Mouse (Mus musculus): ENCODE measurements at regions not wholly inside any gene's neighbourhood (a gene's known extent, or its start where the extent isn't known, plus 50 kb on each side); places are given as distances from the start of the nearest gene placed in this dataset.

DNA sequence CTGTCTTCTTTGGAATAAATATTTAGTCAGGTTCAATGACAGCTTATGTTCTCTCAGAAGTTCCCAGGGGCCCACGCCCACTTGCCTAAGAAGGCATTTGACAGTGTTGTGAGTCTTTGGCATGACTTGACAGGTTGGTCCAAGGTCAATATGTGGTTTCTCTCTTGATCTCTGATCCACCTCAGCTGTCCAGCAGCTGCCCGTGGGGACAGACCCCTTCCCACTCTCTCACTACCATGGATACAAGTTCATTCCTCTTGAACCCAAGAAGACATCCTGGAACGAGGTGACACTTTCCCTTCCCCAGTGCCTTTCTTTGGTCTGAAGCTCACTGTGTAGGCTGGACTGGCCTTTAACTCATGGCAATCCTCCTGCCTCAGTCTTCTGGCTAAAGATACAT is 145.0 kb upstream of the Lef1 start:
- ATAC-seq (ENCODE audit: low FRiP score) (no peak), DNase-seq (ENCODE audit: low spot score) (no peak)
- H3K4me1 ChIP-seq (replicated peaks; ENCODE audit: control insufficient read depth, insufficient read depth, low read length) = peaks cover 4% of the 10 kb centered on the region
- no peaks in the 10 kb centered on the region for H3K9me3 ChIP-seq (ENCODE audit: control insufficient read depth, low read length)
- WGBS = 80% methylated on average over 3 of the region's 3 CpGs
- H3K9ac ChIP-seq (ENCODE audit: low read depth, low read length) = no peak overlapping the region
- H3K36me3 ChIP-seq (ENCODE audit: control insufficient read depth, insufficient read depth, low read length) = no peaks in the 10 kb centered on the region
- H3K4me2 ChIP-seq (replicated peaks; ENCODE audit: low read depth, low read length) = no peak overlapping the region
- no peak overlapping the region for H3K27ac ChIP-seq (ENCODE audit: low read depth, low read length)
- H3K27me3 ChIP-seq (ENCODE audit: control insufficient read depth, insufficient read depth, low read length) = no peaks in the 10 kb centered on the region
- no peak overlapping the region for H3K4me3 ChIP-seq (ENCODE audit: low read depth, low read length)

GRCm38 (mm10) chr3:130964088-130964487 is 146.2 kb upstream of the Lef1 start:
- peaks cover 4% of the 10 kb centered on the region for H3K4me1 ChIP-seq (replicated peaks; ENCODE audit: control insufficient read depth, insufficient read depth, low read length)
- ATAC-seq (ENCODE audit: low FRiP score) (no peak), DNase-seq (ENCODE audit: low spot score) (no peak)
- H3K27ac ChIP-seq (ENCODE audit: low read depth, low read length) = no peak overlapping the region
- H3K4me2 ChIP-seq (replicated peaks; ENCODE audit: low read depth, low read length) = no peak overlapping the region
- no peaks in the 10 kb centered on the region for H3K36me3 ChIP-seq (ENCODE audit: control insufficient read depth, insufficient read depth, low read length)
- H3K9ac ChIP-seq (ENCODE audit: low read depth, low read length) = no peak overlapping the region
- 89% methylated on average over 6 of the region's 6 CpGs for WGBS
- H3K4me3 ChIP-seq (ENCODE audit: low read depth, low read length) = no peak overlapping the region
- H3K27me3 ChIP-seq (ENCODE audit: control insufficient read depth, insufficient read depth, low read length) = no peaks in the 10 kb centered on the region
- no peaks in the 10 kb centered on the region for H3K9me3 ChIP-seq (ENCODE audit: control insufficient read depth, low read length)

GRCm38 (mm10) chr3:130963625-130964024 is 146.6 kb upstream of the Lef1 start:
- Histone ChIP-seq H3K36me3 (ENCODE audit: control insufficient read depth, insufficient read depth, low read length) (no peaks in the 10 kb centered on the region), H3K9me3 (ENCODE audit: control insufficient read depth, low read length) (no peaks in the 10 kb centered on the region), H3K27me3 (ENCODE audit: control insufficient read depth, insufficient read depth, low read length) (no peaks in the 10 kb centered on the region), H3K27ac (ENCODE audit: low read depth, low read length) (no peak overlapping the region), H3K4me1 (replicated peaks; ENCODE audit: control insufficient read depth, insufficient read depth, low read length) (peaks cover 4% of the 10 kb centered on the region), H3K9ac (ENCODE audit: low read depth, low read length) (no peak overlapping the region), H3K4me3 (ENCODE audit: low read depth, low read length) (no peak overlapping the region), H3K4me2 (replicated peaks; ENCODE audit: low read depth, low read length) (peak overlapping the region; percentile 30)
- 35% methylated on average over 11 of the region's 11 CpGs for WGBS
- ATAC-seq (ENCODE audit: low FRiP score) (peak; percentile 60; the same call in 1 of the 2 replicates), DNase-seq (ENCODE audit: low spot score) (peak; percentile 53)

DNA sequence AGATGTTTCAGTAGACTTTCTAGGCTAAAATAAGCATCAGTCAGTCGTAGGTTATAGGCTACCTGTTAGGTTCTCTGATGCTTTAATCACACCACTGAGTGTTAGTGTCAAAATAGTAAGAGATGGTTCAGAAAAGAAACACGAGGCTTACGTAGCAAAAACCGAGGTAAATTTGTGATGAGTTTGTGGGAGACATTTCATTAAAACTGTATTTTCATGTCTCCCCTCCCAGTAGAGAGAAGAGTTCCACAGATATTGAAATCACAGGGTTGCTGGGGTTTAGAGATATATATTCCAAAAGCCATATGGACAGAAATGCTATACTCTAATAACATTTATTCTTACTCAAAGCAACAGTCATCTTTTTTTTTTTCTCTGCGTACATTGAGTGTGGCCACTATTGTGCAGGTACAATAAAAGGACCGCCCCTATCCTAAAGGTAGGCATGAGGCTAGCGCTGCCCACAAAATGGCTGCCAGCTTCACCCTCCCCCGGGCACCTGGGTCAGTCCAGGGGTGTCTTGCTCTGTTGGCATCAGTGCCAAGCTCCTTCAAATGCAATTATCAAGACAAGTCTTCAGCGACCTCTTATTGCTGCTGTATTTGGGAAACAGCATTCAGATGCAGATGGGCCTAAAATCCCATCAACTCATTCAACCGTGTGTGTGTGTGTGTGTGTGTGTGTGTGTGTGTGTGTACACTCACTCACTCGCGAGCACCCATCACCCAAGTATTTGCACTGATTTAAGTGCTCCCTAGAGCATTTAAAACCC is 147.4 kb upstream of the Lef1 start:
- Histone ChIP-seq H3K4me2 (replicated peaks; ENCODE audit: low read depth, low read length) (peak overlapping the region; percentile 30; the same call in 1 of the 2 replicates), H3K4me3 (ENCODE audit: low read depth, low read length) (no peak overlapping the region), H3K9me3 (ENCODE audit: control insufficient read depth, low read length) (no peaks in the 10 kb centered on the region), H3K9ac (ENCODE audit: low read depth, low read length) (no peak overlapping the region), H3K27me3 (ENCODE audit: control insufficient read depth, insufficient read depth, low read length) (no peaks in the 10 kb centered on the region), H3K36me3 (ENCODE audit: control insufficient read depth, insufficient read depth, low read length) (no peaks in the 10 kb centered on the region), H3K4me1 (replicated peaks; ENCODE audit: control insufficient read depth, insufficient read depth, low read length) (peaks cover 4% of the 10 kb centered on the region), H3K27ac (ENCODE audit: low read depth, low read length) (no peak overlapping the region)
- ATAC-seq (ENCODE audit: low FRiP score) (peak; percentile 53), DNase-seq (ENCODE audit: low spot score) (peak; percentile 37)
- WGBS = 56% methylated on average over 12 of the region's 12 CpGs

GRCm38 (mm10) chr3:130962151-130962633 is 148.1 kb upstream of the Lef1 start:
- ATAC-seq (ENCODE audit: low FRiP score) = peak; percentile 30
- Histone ChIP-seq H3K4me2 (replicated peaks; ENCODE audit: low read depth, low read length) (peak overlapping the region; percentile 25), H3K27ac (ENCODE audit: low read depth, low read length) (peak overlapping the region; percentile 14; the same call in 1 of the 2 replicates), H3K4me3 (ENCODE audit: low read depth, low read length) (no peak overlapping the region), H3K27me3 (ENCODE audit: control insufficient read depth, insufficient read depth, low read length) (no peaks in the 10 kb centered on the region), H3K36me3 (ENCODE audit: control insufficient read depth, insufficient read depth, low read length) (no peaks in the 10 kb centered on the region), H3K9me3 (ENCODE audit: control insufficient read depth, low read length) (no peaks in the 10 kb centered on the region), H3K9ac (ENCODE audit: low read depth, low read length) (no peak overlapping the region), H3K4me1 (replicated peaks; ENCODE audit: control insufficient read depth, insufficient read depth, low read length) (peaks cover 4% of the 10 kb centered on the region)
- peak; percentile 51 for DNase-seq (ENCODE audit: low spot score)
- 14% methylated on average over 14 of the region's 14 CpGs for WGBS

- ATAC-seq (ENCODE audit: low FRiP score) = peak; percentile 44; the same call in 1 of the 2 replicates
- Histone ChIP-seq H3K4me2 (replicated peaks; ENCODE audit: low read depth, low read length) (no peak overlapping the region), H3K4me3 (ENCODE audit: low read depth, low read length) (no peak overlapping the region), H3K27ac (ENCODE audit: low read depth, low read length) (0 out of 2 replicates have a peak overlapping the region, but pooled peaks have one; percentile 14), H3K36me3 (ENCODE audit: control insufficient read depth, insufficient read depth, low read length) (no peaks in the 10 kb centered on the region), H3K9ac (ENCODE audit: low read depth, low read length) (no peak overlapping the region), H3K4me1 (replicated peaks; ENCODE audit: control insufficient read depth, insufficient read depth, low read length) (peaks cover 4% of the 10 kb centered on the region), H3K27me3 (ENCODE audit: control insufficient read depth, insufficient read depth, low read length) (no peaks in the 10 kb centered on the region), H3K9me3 (ENCODE audit: control insufficient read depth, low read length) (no peaks in the 10 kb centered on the region)
- DNase-seq (ENCODE audit: low spot score) = no peak
- 39% methylated on average over 6 of the region's 6 CpGs for WGBS
Observed at GRCm38 (mm10) chr3:130961704-130962103, 148.6 kb upstream of the Lef1 start.

GRCm38 (mm10) chr3:130955958-130956357 is 154.3 kb upstream of the Lef1 start:
- H3K4me2 ChIP-seq (replicated peaks; ENCODE audit: low read depth, low read length) = no peak overlapping the region
- ATAC-seq (ENCODE audit: low FRiP score) = no peak
- H3K36me3 ChIP-seq (ENCODE audit: control insufficient read depth, insufficient read depth, low read length) = no peaks in the 10 kb centered on the region
- H3K9ac ChIP-seq (ENCODE audit: low read depth, low read length) = no peak overlapping the region
- H3K9me3 ChIP-seq (ENCODE audit: control insufficient read depth, low read length) = no peaks in the 10 kb centered on the region
- no peaks in the 10 kb centered on the region for H3K4me1 ChIP-seq (replicated peaks; ENCODE audit: control insufficient read depth, insufficient read depth, low read length)
- no peaks in the 10 kb centered on the region for H3K27me3 ChIP-seq (ENCODE audit: control insufficient read depth, insufficient read depth, low read length)
- WGBS = 89% methylated on average over 4 of the region's 4 CpGs
- H3K27ac ChIP-seq (ENCODE audit: low read depth, low read length) = no peak overlapping the region
- DNase-seq (ENCODE audit: low spot score) = no peak
- no peak overlapping the region for H3K4me3 ChIP-seq (ENCODE audit: low read depth, low read length)

DNA sequence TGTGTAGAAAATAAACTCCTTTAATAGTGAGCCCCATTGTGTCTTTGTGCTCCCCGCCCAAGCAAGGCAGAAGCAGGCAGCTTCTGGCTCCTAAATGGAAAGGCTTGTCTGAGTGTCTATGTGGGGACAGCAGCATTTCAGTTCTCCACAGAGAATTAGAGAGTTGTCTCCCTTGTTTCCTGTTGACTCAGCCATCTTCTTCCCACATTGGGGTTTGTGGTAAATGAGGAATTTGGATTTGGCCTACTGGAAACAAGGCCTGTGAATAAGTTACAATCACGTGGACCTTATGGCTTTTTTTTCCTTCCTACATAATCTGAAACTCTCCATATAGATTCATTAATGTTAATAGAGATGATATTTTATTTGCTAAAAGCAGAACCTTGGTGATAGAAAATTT is 158.9 kb upstream of the Lef1 start:
- Histone ChIP-seq H3K27me3 (ENCODE audit: control insufficient read depth, insufficient read depth, low read length) (no peaks in the 10 kb centered on the region), H3K36me3 (ENCODE audit: control insufficient read depth, insufficient read depth, low read length) (no peaks in the 10 kb centered on the region), H3K27ac (ENCODE audit: low read depth, low read length) (no peak overlapping the region), H3K9me3 (ENCODE audit: control insufficient read depth, low read length) (no peaks in the 10 kb centered on the region), H3K4me2 (replicated peaks; ENCODE audit: low read depth, low read length) (no peak overlapping the region), H3K4me3 (ENCODE audit: low read depth, low read length) (no peak overlapping the region), H3K9ac (ENCODE audit: low read depth, low read length) (no peak overlapping the region), H3K4me1 (replicated peaks; ENCODE audit: control insufficient read depth, insufficient read depth, low read length) (no peaks in the 10 kb centered on the region)
- no peak for ATAC-seq (ENCODE audit: low FRiP score)
- DNase-seq (ENCODE audit: low spot score) = no peak
- WGBS = 64% methylated on average over 2 of the region's 2 CpGs

DNA sequence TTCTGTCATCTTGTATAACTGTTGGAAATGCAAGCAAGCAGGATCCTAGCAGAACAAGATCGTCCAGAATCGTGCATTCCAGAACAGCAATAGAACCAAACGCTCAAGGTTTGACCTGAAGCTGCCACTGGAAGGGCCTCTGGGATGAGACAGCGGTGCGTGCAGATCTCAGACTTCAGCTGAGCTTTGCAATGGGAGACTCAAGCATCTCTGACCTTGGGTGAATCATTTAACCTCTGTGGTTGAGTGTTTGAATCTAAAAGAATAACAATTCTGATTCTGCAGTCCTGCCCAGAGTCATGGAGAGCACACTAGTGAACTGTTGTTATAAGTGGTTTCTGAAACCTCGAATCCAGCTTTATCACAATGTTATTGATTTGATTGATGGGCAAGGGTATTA is 159.4 kb upstream of the Lef1 start:
- Histone ChIP-seq H3K9me3 (ENCODE audit: control insufficient read depth, low read length) (no peaks in the 10 kb centered on the region), H3K27ac (ENCODE audit: low read depth, low read length) (no peak overlapping the region), H3K4me3 (ENCODE audit: low read depth, low read length) (no peak overlapping the region), H3K4me1 (replicated peaks; ENCODE audit: control insufficient read depth, insufficient read depth, low read length) (no peaks in the 10 kb centered on the region), H3K27me3 (ENCODE audit: control insufficient read depth, insufficient read depth, low read length) (no peaks in the 10 kb centered on the region), H3K9ac (ENCODE audit: low read depth, low read length) (no peak overlapping the region), H3K36me3 (ENCODE audit: control insufficient read depth, insufficient read depth, low read length) (no peaks in the 10 kb centered on the region), H3K4me2 (replicated peaks; ENCODE audit: low read depth, low read length) (no peak overlapping the region)
- 85% methylated on average over 6 of the region's 6 CpGs for WGBS
- ATAC-seq (ENCODE audit: low FRiP score) (no peak), DNase-seq (ENCODE audit: low spot score) (no peak)
